Mouse (Mus musculus): ENCODE data around the gene Gm14214. TPM values are rescaled to one million over a fixed set of nuclear protein-coding genes. Genes with fewer than 3 reads are reported as not detected.

The Gm14214 gene
- polyA plus RNA-seq, 1 experiment = not detected

DNA sequence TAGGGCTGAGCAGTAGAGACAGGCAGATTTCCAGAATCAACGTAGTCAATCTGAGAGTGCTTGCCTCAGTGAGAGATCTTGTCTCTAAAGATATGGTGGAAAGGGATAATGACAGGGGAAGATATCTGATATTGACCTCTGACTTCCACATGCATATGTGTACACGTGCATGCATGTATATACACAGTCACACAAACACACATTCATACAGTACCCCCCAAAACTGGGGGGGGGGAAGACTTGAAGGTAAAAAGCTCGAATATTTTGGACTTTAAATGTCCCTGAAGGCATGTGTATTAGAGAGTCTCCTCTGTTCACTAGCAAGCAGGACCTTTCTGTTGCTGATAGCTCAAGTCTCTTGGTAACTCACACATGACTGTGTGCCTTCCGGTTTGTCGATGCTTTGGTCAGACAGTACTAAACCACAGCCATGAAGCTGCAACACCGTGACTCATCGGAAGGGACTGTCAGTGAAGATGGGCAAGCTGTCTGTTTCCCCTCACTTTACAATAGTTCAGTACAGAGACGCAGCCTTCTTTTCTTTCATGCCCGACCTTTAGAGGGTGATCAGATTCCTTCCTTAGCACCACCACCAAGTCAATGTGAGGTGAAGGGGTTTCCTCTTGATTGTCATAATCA, 37.2 kb downstream of the Gm14214 start:
- DNase-seq (ENCODE audit: low read depth in 1 of 2, low spot score in 2 of 2) = no peak
- TF ChIP-seq POLR2A (IDR thresholded peaks at IDR 0.05; ENCODE audit: low read depth, low read length) = no peak
- no peak for TF ChIP-seq CTCF (IDR thresholded peaks at IDR 0.05; ENCODE audit: extremely low read depth, insufficient read depth, insufficient read length, insufficient replicate concordance)
- Histone ChIP-seq H3K4me1 (ENCODE audit: control insufficient read depth, insufficient read depth, insufficient read length) (peaks cover 4% of the 10 kb centered on the region; the same call in 1 of the 2 replicates), H3K36me3 (ENCODE audit: control insufficient read depth, insufficient read depth, low read length) (no peaks in the 10 kb centered on the region), H3K27ac (ENCODE audit: insufficient read depth, low read length) (no peak overlapping the region), H3K4me3 (ENCODE audit: extremely low read depth, insufficient read depth, insufficient read length) (no peak overlapping the region), H3K27me3 (ENCODE audit: control insufficient read depth, insufficient read depth, low read length) (no peaks in the 10 kb centered on the region)
- 53% methylated on average over 9 of the region's 9 CpGs for whole genome bisulfite sequencing

DNA sequence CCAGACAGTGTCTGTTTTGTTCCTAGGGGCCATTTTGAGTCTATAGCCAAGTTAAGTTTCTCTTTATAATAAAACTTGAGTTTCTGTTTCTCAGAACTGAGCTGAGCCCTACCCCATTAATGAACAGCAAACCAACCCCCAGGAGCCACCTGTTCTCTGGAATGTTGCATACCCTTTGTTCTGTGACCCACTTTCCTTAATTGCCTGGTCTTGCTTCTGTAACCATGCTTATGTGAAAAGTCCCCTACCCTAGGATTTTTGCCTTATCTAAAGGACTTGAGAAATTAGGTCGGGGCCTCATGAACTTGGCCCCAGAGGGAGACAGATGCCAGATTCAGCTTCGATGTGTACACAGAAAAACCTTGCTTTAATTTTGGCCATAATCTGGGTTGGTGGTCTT, 37.9 kb downstream of the Gm14214 start:
- TF ChIP-seq POLR2A (IDR thresholded peaks at IDR 0.05; ENCODE audit: low read depth, low read length) (no peak), CTCF (IDR thresholded peaks at IDR 0.05; ENCODE audit: extremely low read depth, insufficient read depth, insufficient read length, insufficient replicate concordance) (no peak)
- no peak for DNase-seq (ENCODE audit: low read depth in 1 of 2, low spot score in 2 of 2)
- no peak overlapping the region for H3K27ac ChIP-seq (ENCODE audit: insufficient read depth, low read length)
- H3K36me3 ChIP-seq (ENCODE audit: control insufficient read depth, insufficient read depth, low read length) = no peaks in the 10 kb centered on the region
- WGBS = 77% methylated on average over 2 of the region's 2 CpGs
- H3K27me3 ChIP-seq (ENCODE audit: control insufficient read depth, insufficient read depth, low read length) = no peaks in the 10 kb centered on the region
- peaks cover 4% of the 10 kb centered on the region; the same call in 1 of the 2 replicates for H3K4me1 ChIP-seq (ENCODE audit: control insufficient read depth, insufficient read depth, insufficient read length)
- no peak overlapping the region for H3K4me3 ChIP-seq (ENCODE audit: extremely low read depth, insufficient read depth, insufficient read length)

- Histone ChIP-seq H3K27ac (ENCODE audit: insufficient read depth, low read length) (no peak overlapping the region), H3K4me3 (ENCODE audit: extremely low read depth, insufficient read depth, insufficient read length) (no peak overlapping the region), H3K27me3 (ENCODE audit: control insufficient read depth, insufficient read depth, low read length) (no peaks in the 10 kb centered on the region), H3K36me3 (ENCODE audit: control insufficient read depth, insufficient read depth, low read length) (no peaks in the 10 kb centered on the region), H3K4me1 (ENCODE audit: control insufficient read depth, insufficient read depth, insufficient read length) (peaks cover 4% of the 10 kb centered on the region; the same call in 1 of the 2 replicates)
- TF ChIP-seq POLR2A (IDR thresholded peaks at IDR 0.05; ENCODE audit: low read depth, low read length) = no peak
- no peak for TF ChIP-seq CTCF (IDR thresholded peaks at IDR 0.05; ENCODE audit: extremely low read depth, insufficient read depth, insufficient read length, insufficient replicate concordance)
- no peak for DNase-seq (ENCODE audit: low read depth in 1 of 2, low spot score in 2 of 2)
- WGBS = 87% methylated on average over 3 of the region's 3 CpGs
These were observed 39.0 kb downstream of the Gm14214 start for GRCm38 (mm10) chr2:154730841-154731240.

DNA sequence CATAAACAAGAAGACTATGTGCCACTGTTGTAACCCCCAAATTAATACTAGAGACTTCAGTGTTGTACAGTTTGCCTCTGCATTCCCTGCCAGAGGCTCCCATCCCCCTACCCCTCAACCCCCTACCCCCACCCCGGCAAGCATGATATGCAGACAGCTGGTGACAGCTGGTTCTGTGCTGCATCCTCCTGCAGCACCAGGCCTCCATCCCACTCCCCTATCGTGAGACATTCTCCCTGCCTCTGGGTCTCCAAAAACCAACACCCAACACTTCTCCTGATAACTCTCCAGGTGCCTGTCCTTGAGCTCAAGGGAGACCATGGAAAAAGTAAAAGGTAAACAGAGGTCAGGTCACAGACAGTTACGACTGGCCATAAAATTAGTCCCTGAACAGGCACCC, 40.1 kb downstream of the Gm14214 start:
- Histone ChIP-seq H3K4me3 (ENCODE audit: extremely low read depth, insufficient read depth, insufficient read length) (no peak overlapping the region), H3K27ac (ENCODE audit: insufficient read depth, low read length) (no peak overlapping the region), H3K4me1 (ENCODE audit: control insufficient read depth, insufficient read depth, insufficient read length) (peaks cover 3% of the 10 kb centered on the region; the same call in 1 of the 2 replicates), H3K27me3 (ENCODE audit: control insufficient read depth, insufficient read depth, low read length) (no peaks in the 10 kb centered on the region), H3K36me3 (ENCODE audit: control insufficient read depth, insufficient read depth, low read length) (no peaks in the 10 kb centered on the region)
- WGBS = 72% methylated on average over 3 of the region's 3 CpGs
- TF ChIP-seq CTCF (IDR thresholded peaks at IDR 0.05; ENCODE audit: extremely low read depth, insufficient read depth, insufficient read length, insufficient replicate concordance) (no peak), POLR2A (IDR thresholded peaks at IDR 0.05; ENCODE audit: low read depth, low read length) (no peak)
- DNase-seq (ENCODE audit: low read depth in 1 of 2, low spot score in 2 of 2) = no peak

DNA sequence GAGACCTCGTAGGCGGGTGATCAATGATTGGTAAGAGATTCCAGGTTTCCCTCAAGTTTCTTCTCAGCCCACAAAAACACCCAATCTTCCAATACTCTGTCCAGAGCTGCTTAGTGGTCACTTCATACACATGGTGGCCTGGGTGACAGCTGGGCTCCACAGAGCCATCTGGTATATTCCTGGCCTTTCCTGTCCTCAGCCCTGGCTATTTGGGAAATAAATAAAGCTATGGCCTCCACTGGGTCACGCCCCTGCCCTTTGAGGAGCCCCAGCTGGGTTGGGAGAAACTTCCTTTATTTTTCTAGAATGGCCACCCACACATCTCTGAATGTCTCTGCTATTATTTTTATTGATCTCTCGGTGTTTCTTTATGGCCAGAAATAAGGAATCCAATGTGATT, 46.4 kb downstream of the Gm14214 start:
- Histone ChIP-seq H3K4me3 (ENCODE audit: extremely low read depth, insufficient read depth, insufficient read length) (no peak overlapping the region), H3K27me3 (ENCODE audit: control insufficient read depth, insufficient read depth, low read length) (no peaks in the 10 kb centered on the region), H3K4me1 (ENCODE audit: control insufficient read depth, insufficient read depth, insufficient read length) (no peaks in the 10 kb centered on the region), H3K36me3 (ENCODE audit: control insufficient read depth, insufficient read depth, low read length) (no peaks in the 10 kb centered on the region), H3K27ac (ENCODE audit: insufficient read depth, low read length) (no peak overlapping the region)
- WGBS = 83% methylated on average over 4 of the region's 4 CpGs
- no peak for TF ChIP-seq CTCF (IDR thresholded peaks at IDR 0.05; ENCODE audit: extremely low read depth, insufficient read depth, insufficient read length, insufficient replicate concordance)
- no peak for TF ChIP-seq POLR2A (IDR thresholded peaks at IDR 0.05; ENCODE audit: low read depth, low read length)
- DNase-seq (ENCODE audit: low read depth in 1 of 2, low spot score in 2 of 2) = no peak

DNA sequence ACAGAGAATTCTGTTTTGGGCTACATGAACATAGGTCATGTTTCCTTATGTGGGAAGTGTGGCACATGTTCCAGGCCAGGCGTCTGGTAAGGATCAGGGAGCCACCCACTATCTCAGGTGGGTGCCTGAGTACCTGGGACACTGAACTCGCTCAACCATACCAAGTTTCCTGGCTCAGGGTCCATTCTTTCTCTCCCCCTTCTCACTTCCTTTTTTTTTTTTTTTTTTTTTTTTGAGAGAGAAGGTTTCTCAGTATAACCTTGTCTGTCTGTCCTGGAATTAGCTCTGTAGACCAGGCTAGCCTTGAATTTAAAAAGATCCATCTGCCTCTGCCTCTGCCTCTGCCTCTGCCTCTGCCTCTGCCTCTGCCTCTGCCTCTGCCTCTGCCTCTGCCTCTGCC, 49.5 kb downstream of the Gm14214 start:
- WGBS = 42% methylated on average over 2 of the region's 2 CpGs
- Histone ChIP-seq H3K36me3 (ENCODE audit: control insufficient read depth, insufficient read depth, low read length) (no peaks in the 10 kb centered on the region), H3K27ac (ENCODE audit: insufficient read depth, low read length) (no peak overlapping the region), H3K4me3 (ENCODE audit: extremely low read depth, insufficient read depth, insufficient read length) (no peak overlapping the region), H3K27me3 (ENCODE audit: control insufficient read depth, insufficient read depth, low read length) (no peaks in the 10 kb centered on the region), H3K4me1 (ENCODE audit: control insufficient read depth, insufficient read depth, insufficient read length) (no peaks in the 10 kb centered on the region)
- TF ChIP-seq POLR2A (IDR thresholded peaks at IDR 0.05; ENCODE audit: low read depth, low read length) = no peak
- no peak for TF ChIP-seq CTCF (IDR thresholded peaks at IDR 0.05; ENCODE audit: extremely low read depth, insufficient read depth, insufficient read length, insufficient replicate concordance)
- no peak for DNase-seq (ENCODE audit: low read depth in 1 of 2, low spot score in 2 of 2)

Other genes with a start within 250 kb of the Gm14214 start
- 2.9 and 3.3 TPM in 2 replicates for gene 1700003F12Rik, start 222.9 kb downstream of the Gm14214 start, polyA plus RNA-seq (2012; rRNA removed)
- 0.09 and 0.12 TPM in 2 replicates for gene Actl10, start 218.3 kb downstream of the Gm14214 start, polyA plus RNA-seq (2012; rRNA removed)
- gene Necab3, start 211.1 kb downstream of the Gm14214 start, polyA plus RNA-seq (2012; rRNA removed) = 0.63 and 1.1 TPM in 2 replicates
- gene E2f1, start 200.1 kb downstream of the Gm14214 start, polyA plus RNA-seq (2012; rRNA removed) = 11.0 and 21.5 TPM in 2 replicates
- gene Pxmp4, start 166.3 kb downstream of the Gm14214 start, polyA plus RNA-seq (2012; rRNA removed) = 14.6 and 20.3 TPM in 2 replicates
- 6.1 and 7.1 TPM in 2 replicates for gene Zfp341, start 156.7 kb downstream of the Gm14214 start, polyA plus RNA-seq (2012; rRNA removed)
- gene 4930519P11Rik, start 156.6 kb downstream of the Gm14214 start, polyA plus RNA-seq (2012; rRNA removed) = 0.80 and 1.4 TPM in 2 replicates
- gene Chmp4b, start 118.3 kb downstream of the Gm14214 start, polyA plus RNA-seq (2012; rRNA removed) = 52.8 and 63.3 TPM in 2 replicates
- 153 and 204 TPM in 2 replicates for gene Raly, start 21.1 kb upstream of the Gm14214 start, polyA plus RNA-seq (2012; rRNA removed)
- gene a, start 21.4 kb upstream of the Gm14214 start, polyA plus RNA-seq (2012; rRNA removed) = 0.47 TPM in 1 of 2 replicates, not detected in the other
- gene Eif2s2, start 122.9 kb upstream of the Gm14214 start, polyA plus RNA-seq (2012; rRNA removed) = 3.6 TPM in 2 replicates
- gene Gm14226, start 248.2 kb upstream of the Gm14214 start, polyA plus RNA-seq (2012; rRNA removed) = 2.5 and 3.2 TPM in 2 replicates